18 mouse cellular contexts compared by ENCODE assay signal in genomic region chr3:52511549-52511948, GRCm38 (mm10).
DNase-seq lines count a peak whose midpoint lies in the region; ATAC-seq lines count a peak whose summit lies in the region.
"Had no signal": no experiment of that assay in that cellular context is flagged by ENCODE, and none has a peak within 500 bp of the region (broad histone marks: within the 10 kb centered on the region; RNA-seq: fewer than 3 reads in every experiment).

No protein-coding gene starts in this region.

- H3K4me2 ChIP-seq in intestine, embryonic 14.5 days (ENCODE audit: low read length): no peak overlapping the region
- H3K4me2 ChIP-seq in liver, embryonic 12.5 days: no peak overlapping the region
- H3K4me2 ChIP-seq: embryonic facial prominence, embryonic 13.5 days; heart, embryonic 15.5 days; neural tube, embryonic 15.5 days had no signal

- DNase-seq in frontal cortex, postnatal 36 days (ENCODE audit: low spot score in 2 of 2): peak; percentile 21 to 23
- no peak for DNase-seq in frontal cortex, postnatal 14 days (ENCODE audit: low spot score in 2 of 2)
- peak; percentile 28 for DNase-seq in right cerebral cortex, adult 18-20 months
- DNase-seq in right cerebral cortex, postnatal 14 days: no peak
- DNase-seq in intestine, embryonic 14.5 days (ENCODE audit: low spot score): no peak
- peak; percentile 23 for DNase-seq in right cerebral cortex, postnatal 25 days
- no peak for DNase-seq in embryo, embryonic 9.5 days (ENCODE audit: extremely low spot score)
- DNase-seq: B cell, adult 2 months; cerebellum, adult 18-20 months; heart, adult 11 months; kidney, postnatal 10 days; thymus, adult 2 months had no signal

- no peaks in the 10 kb centered on the region for H3K27me3 ChIP-seq in intestine, embryonic 14.5 days (replicated peaks; ENCODE audit: control insufficient read depth, insufficient read depth, low read length)
- H3K27me3 ChIP-seq in liver, embryonic 12.5 days (replicated peaks): no peaks in the 10 kb centered on the region
- H3K27me3 ChIP-seq: embryonic facial prominence, embryonic 13.5 days; heart, embryonic 15.5 days; neural tube, embryonic 15.5 days had no signal

- peaks cover 4% of the 10 kb centered on the region; the same call in 1 of the 2 replicates for H3K9me3 ChIP-seq in intestine, embryonic 14.5 days (ENCODE audit: control insufficient read depth, low read length)
- H3K9me3 ChIP-seq in liver, embryonic 12.5 days (replicated peaks): no peaks in the 10 kb centered on the region
- H3K9me3 ChIP-seq: heart, embryonic 15.5 days; neural tube, embryonic 15.5 days had no signal

- 0 out of 2 replicates have a peak, but pooled peaks cover 4% of the 10 kb centered on the region for H3K4me1 ChIP-seq in intestine, embryonic 14.5 days (replicated peaks; ENCODE audit: control insufficient read depth, insufficient read depth, low read length)
- no peaks in the 10 kb centered on the region for H3K4me1 ChIP-seq in liver, embryonic 12.5 days

- H3K36me3 ChIP-seq in intestine, embryonic 14.5 days (ENCODE audit: control insufficient read depth, insufficient read depth, low read length): no peaks in the 10 kb centered on the region
- no peaks in the 10 kb centered on the region for H3K36me3 ChIP-seq in liver, embryonic 12.5 days
- H3K36me3 ChIP-seq: embryonic facial prominence, embryonic 13.5 days; heart, embryonic 15.5 days; neural tube, embryonic 15.5 days had no signal

- 75% methylated on average over 9 of the region's 9 CpGs for WGBS in intestine, embryonic 14.5 days
- WGBS in liver, embryonic 12.5 days (ENCODE audit: insufficient replicate concordance): 73% methylated on average over 9 of the region's 9 CpGs

- H3K4me3 ChIP-seq in intestine, embryonic 14.5 days (ENCODE audit: low read depth, low read length): no peak overlapping the region
- no peak overlapping the region for H3K4me3 ChIP-seq in liver, embryonic 12.5 days
- H3K4me3 ChIP-seq: embryonic facial prominence, embryonic 13.5 days; heart, embryonic 15.5 days; neural tube, embryonic 15.5 days had no signal

- no peak overlapping the region for H3K9ac ChIP-seq in intestine, embryonic 14.5 days (ENCODE audit: low read length)
- H3K9ac ChIP-seq in liver, embryonic 12.5 days: no peak overlapping the region
- H3K9ac ChIP-seq: embryonic facial prominence, embryonic 13.5 days; heart, embryonic 15.5 days; liver, embryonic 14.5 days; neural tube, embryonic 15.5 days had no signal

- ATAC-seq in intestine, embryonic 14.5 days (replicated peaks; ENCODE audit: low FRiP score, low TSS enrichment, low read depth): 0 out of 2 replicates have a peak, but pooled peaks have one; percentile 12
- ATAC-seq in liver, embryonic 12.5 days: no peak
- ATAC-seq: inflammation-experienced regulatory T-cells, adult 6 months had no signal

- no peak overlapping the region for H3K27ac ChIP-seq in intestine, embryonic 14.5 days (ENCODE audit: low read depth)
- H3K27ac ChIP-seq in liver, embryonic 12.5 days: no peak overlapping the region
- H3K27ac ChIP-seq: embryonic facial prominence, embryonic 13.5 days; heart, embryonic 15.5 days; liver, embryonic 14.5 days; neural tube, embryonic 15.5 days had no signal

Comparison
In these comparisons a context has a peak if more than half of its experiments do, and no peak if none do; other contexts are left out.
1. DNase-seq: peak in frontal cortex, postnatal 36 days (2 of 2), right cerebral cortex, adult 18-20 months (single experiment) and right cerebral cortex, postnatal 25 days (single experiment); none in frontal cortex, postnatal 14 days (0 of 2), right cerebral cortex, postnatal 14 days (single experiment), intestine, embryonic 14.5 days (single experiment) and embryo, embryonic 9.5 days (single experiment).